Mouse (Mus musculus) thymus, adult 18-20 months (tissue): ENCODE data around the gene Dgkd.

Source experiments
- DNase-seq, 2 experiments: peaks; one replicate each; pipeline ENCODE4 v3.0.0; 2022; ENCODE audit warnings: mixed read lengths in 2 of 2

Dgkd gene

DNA sequence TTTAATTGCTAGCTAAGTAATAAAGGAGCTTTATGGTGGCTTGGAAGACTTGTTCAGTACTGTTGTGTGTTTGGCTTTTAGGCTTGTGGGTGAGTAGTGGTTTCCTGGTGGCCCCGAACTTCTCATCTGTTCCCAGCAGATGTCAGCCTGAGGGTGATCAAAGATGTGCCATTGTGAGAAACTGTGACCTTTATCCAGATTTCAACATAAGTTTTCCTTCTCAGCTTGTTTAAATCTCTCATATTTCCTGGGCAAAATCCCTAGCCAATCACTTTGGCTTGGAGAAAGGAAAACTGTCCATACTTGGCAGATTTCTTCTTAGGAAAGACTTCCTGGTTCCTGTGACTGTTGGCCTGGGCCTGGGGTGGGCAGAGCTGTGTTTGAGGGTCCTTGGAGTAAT, 37.9 kb downstream of the Dgkd start:
- no peak for DNase-seq

DNA sequence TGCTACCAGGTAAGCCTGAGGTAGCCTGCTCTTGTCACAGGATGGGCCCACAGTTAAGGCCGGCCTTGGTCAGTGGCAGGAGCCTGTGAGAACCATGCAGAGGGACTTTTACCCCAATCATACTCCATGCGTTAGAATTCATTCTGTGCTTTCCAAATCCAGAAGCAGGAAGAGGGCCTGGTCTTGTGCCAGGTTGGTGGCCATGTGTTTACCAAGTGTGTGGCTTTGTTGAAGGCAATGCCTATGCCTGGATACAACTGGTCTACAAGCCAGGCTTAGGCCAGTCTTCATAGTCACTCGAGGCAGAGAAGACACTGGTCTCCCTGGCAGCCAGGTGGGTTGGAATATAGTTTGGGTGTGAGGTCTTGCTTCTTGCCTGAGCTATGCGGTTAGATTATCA, 38.5 kb downstream of the Dgkd start:
- no peak for DNase-seq

DNA sequence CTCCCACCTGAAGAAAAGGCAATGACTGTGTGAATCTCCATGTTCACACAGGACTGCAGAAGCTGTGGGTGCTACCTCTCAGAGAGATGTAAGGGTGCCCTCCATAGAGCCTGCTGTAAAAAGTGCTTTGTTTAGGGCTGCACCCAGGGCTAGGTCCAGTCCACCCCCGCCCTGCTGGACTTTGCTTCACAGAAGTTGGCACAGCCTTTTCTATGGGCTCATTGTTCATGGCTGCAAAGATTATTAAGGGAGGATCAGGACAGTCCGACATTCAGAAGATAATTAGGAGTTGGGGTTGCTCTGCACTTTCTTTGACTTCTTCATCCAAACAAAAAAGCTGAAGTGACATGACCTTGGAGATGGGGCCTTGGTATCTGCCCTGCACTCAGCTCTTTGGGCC, 39.4 kb downstream of the Dgkd start:
- no peak for DNase-seq

DNA sequence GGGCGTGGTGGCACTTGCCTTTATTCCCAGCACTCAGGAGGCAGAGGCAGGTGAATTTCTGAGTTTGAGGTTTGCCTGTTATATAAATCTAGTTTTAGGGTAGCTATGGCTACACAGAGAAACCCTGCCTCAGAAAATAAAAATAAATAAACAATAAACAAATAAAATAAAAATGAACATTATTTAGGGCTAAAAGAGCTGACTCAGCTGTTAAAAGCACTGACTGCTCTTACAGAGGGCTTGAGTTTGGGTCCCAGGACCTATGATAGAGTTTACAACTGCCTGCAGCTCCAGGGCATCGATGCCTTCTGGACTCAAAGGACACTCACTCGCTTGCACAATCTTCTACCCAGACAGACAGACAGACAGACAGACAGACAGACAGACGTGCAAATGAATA, 40.3 kb downstream of the Dgkd start:
- no peak for DNase-seq

DNA sequence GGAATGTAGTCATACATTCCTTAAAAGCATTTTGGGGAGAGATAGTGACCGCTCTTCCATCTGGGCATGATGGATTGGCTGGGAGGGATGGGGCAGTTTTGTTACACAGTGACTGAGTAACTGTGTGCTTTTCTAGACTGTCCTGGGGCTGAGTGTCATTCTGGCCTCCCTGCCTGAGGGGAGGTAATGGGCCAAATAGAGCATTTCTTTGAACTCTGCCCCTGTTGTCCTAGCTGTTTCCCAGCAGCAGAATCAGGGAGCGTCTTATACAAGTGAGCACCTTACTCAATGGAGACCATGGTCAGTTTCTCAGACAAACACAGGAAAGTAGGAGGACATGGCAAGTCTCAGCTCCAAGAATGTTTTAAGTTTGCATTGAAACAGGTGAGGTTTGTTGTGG, 43.8 kb downstream of the Dgkd start:
- no peak for DNase-seq

DNA sequence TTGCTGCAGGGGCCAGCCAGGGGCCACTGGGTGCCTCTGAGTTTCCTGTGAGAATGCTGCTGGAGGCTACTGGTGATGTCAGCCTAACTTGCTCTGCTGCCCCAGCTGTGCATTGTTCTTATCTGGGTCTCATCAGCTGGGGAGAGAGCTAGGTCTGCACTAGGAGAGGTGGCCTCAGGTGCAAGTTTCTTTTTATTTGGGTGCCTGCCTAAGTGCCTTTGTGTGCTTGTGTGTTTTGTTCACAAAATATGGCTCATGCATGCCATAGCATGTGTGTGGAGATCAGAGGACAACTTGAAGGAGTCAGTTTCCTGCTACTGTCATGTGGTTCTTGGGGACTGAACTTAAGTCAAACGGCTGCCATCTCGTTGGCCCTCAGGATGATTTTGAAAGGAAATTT, 46.6 kb downstream of the Dgkd start:
- DNase-seq = peak; percentile 65 to 83

DNA sequence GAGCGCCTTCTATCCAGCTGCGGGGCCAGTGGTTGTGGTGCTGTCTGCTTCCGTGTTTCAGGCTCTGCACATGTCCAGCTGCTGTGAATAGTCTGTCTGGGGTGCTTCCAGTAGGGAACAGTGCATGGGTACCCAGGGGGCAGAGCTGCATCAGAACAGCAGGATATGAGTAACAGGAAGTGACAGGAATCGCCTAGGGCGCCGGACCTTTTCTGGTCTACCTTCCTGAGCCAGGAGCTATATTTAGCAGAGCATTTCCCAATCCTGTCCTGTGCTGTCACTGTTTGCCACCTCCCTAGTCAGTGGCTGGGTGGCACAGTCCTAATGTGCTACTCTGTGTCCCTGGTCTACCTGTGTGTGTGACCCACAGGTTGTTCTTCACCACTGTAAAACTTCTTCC, 47.9 kb downstream of the Dgkd start:
- DNase-seq = peak in 1 of 2 experiments; percentile 45

DNA sequence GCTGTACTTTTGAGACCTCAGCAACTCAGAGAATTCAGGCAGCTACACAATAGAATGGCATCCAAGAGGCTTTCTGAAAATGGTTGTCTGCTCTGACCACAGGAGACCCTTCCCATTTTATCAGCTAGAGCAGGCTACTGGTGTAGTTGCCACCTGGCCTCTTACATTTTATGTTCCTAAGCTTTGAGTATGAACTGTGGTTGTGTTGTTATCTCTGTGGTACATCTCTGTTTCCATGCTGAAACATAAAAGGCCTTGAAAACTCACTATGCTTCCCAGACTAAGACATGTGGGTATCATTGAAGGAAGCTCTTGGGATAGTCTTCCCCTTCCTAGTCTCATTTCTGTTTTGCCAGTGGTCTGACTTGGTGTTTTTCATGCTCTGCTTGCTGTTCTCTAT, 49.1 kb downstream of the Dgkd start:
- DNase-seq = no peak

DNA sequence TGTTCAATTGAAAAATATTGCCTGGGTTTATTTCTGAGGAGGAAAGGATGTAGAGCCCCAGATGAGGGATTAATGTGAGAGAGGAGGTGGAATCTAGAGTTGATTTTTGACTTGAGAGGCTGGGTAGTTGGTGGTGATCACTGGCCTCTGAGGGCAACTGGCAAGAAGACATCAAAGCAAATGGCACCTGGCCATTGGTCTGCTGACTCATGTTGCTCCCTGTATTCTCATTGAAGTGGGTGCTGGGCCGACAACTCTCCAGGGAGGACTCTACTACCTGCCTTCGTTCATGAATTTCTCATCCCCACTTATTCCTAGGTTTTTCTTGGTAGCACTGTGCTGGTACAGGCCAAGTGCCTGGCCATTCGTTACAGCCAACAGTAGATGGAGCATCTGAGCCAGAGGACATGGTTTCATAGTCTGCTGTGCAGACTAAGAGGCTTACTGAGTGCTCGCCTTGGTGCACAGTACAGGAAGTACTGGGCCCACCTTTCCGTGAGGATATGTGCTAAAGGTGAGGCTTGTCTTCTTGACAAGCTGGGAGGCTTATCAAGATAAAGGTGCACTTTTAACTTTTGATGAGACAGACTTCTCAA, 53.4 kb downstream of the Dgkd start:
- DNase-seq = peak in 1 of 2 experiments; percentile 37

DNA sequence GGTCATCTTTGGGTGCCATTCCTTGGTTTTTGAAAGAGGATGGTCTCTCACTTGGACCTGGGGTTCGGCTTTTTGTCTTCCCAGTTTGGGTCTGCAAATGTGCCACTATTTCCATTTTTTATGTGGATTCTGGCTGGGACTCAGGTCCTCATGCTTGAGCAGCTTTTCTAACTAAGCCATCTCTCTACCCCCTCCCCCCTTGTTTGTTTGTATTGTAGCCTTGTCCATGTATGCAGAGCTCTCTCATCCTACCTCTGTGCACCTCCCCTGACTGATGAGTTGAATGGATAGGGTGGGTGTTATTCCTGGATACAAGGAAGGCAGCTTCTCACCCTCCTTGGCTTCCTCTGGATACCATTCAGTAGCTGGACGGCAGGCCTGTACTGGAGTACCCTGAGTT, 54.9 kb downstream of the Dgkd start:
- no peak for DNase-seq

DNA sequence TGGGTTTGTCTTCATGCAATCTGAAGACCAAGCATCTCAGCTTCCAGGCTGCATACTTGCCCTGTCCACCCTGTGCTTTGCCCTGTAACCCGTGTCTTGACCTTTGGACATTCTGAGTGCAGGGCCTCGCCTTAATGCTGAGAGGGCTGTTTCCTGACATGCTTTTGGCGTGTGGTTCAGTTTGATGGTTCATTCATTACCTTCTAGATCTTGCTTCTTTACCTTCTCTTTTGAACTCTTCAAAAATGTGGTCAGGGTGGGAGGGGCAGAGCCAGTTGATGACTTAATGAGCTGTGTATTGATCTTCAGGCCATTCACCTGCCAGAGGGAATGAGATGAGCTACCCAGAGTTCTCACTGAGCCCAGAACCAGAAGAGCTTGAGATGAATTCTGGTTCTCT, 55.6 kb downstream of the Dgkd start:
- DNase-seq = no peak

DNA sequence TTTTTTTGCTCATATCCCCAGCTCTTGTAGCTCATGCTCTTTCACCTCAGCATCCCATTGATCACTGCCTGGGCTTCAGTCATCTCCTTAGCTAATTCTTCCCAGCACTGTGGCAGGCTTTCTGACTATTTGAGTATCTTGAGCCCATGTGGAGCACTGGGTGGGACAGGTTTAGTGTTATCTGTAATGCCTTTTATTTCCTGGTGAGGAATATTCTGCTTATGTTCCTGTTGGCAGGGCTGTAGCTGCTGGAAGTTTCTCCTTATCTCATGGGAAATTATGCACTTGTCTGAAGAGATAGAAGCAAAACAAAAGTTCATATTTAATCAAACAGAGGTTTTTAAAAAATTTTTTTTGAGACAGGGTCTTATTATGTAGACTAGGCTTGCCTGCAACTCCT, 56.5 kb downstream of the Dgkd start:
- no peak for DNase-seq

DNA sequence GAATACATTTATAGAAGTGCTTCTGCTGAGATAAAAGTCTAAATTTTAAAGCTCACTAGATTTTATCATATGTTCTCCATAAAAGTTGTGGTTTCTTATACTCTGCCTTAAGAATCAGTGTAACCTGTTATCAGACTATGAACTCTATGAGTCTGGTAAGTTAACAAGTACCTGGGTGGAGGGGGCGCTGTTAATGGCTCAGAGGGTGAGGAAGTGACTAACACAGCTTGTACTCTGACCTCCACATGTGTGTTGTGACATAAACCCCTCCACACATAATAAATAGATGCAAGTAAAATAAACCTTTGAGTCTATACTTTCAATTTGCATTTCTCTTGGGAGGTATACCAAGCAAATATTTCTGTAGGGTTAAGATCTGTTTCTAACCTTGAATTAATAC, 57.3 kb downstream of the Dgkd start:
- DNase-seq = no peak

DNA sequence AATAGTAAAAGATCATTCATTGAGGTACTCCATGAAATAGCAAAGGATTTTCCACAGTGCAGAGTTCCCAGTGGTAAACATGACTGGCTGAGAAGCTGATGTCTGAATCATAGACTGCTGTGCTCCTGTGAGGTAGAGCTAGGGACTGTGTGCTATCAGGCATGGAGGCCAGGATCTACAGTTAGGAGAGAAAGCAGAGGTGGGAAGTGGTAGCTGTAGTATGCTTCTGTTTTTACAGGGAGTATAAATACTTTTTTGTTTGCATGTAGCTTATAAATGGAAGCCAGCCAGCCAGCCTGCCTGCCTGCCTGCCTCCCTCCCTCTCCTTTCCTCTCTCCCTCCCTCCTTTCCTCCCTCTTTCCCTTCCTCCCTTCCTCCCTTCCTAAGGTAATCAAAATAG, 60.3 kb downstream of the Dgkd start:
- no peak for DNase-seq

DNA sequence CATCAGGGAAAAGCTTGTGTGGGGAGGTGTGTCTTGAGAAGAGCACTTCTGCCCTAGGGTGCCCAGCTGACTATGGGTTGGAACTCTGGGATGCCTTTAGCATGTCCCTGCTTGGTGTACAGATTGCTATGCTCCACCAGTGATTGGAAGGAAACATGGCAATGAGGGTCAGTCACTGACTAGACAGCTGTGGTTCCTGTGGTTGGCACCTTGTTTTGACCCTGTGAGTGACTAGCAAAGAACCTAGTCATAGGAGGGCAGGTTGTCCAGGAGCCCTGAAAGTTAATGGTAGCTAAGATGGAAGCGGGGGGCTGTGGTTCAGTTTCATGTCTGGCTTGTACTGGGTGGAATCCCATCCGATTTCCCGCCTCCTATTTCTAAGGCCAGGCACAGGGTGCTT, 64.3 kb downstream of the Dgkd start:
- no peak for DNase-seq

DNA sequence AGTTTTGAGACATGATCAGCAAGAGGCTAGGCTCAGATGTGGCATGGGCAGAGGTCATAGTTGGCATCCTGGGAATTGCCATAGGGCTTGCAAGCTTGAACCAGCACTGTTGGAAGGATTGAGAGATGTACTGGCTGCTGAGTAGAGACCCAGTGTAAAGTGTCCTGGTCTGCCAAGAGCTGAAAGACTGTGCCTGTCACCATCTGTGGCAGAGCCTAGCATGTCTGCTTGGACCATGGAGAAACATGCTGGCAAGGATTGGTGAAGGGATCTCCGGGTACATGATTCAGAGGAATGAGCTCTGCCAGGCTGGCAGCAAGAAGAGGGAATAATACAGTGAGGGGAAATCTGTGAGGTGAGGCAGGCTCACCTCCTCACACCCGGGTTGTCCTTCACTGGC, 65.0 kb downstream of the Dgkd start:
- DNase-seq = no peak

DNA sequence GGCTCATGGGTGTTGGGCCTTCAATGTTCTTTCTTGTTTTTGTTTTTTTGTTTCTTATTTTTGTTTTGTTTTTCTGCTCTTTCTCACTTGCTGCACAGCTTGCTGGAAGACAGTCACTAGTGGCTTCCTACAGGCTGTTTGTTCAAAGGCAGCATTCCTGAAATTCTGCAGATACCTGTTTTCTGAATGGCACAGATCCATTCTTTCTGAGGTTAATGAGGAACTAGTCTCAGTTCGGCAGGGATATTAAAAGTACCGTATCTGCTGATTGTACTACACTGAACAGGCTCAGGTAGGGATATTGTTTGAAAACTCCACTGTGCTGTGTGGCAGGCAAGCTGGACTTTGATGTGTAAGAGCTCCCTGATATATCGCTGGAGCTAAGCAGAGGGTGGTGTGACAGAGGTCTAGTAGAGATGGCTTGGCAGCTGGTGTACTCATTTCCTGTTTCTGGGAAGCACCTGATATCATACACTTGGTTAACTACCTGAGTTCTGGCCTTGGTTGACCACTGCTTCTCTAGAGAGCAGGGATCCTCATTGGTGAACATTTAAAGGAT, 67.0 kb downstream of the Dgkd start:
- no peak for DNase-seq

DNA sequence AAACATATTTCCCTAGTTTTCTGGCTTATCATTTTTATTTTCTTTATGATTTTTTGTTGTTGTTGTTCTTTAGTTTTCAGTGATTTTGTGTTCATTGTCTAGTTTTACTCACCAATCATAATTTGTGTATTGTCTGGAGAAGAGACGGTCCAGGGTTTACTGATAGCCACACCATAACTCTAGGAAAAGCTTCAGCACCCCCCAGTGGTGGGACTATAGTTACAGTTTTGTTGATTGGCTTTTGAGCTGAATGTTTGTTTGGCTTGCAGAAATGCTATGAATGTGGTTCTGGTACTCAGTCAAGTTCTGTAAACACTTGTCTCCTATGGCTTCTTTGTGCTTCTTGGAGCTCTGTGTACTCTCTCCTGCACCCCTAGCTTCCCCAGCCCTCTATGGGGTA, 69.6 kb downstream of the Dgkd start:
- no peak for DNase-seq

DNA sequence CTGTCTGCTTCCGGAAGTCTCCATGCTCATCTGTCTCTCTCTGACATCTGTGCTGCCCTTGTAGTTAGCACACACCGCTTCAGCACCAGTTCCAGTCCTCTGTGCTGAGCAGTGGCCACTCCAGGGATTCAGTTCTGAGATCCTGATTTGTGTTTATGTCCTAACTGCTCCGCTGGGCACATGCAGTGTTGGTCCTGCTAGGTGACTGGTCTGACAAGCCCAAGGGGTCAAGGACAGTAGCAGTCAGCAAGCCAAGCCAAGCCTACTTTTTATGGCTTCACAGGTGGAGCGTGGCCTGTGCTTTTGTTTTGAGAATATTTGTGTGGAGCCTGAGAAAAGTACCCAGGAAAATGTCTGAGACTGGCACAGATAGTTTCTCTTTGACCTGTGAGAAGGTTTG, 71.8 kb downstream of the Dgkd start:
- DNase-seq = no peak

DNA sequence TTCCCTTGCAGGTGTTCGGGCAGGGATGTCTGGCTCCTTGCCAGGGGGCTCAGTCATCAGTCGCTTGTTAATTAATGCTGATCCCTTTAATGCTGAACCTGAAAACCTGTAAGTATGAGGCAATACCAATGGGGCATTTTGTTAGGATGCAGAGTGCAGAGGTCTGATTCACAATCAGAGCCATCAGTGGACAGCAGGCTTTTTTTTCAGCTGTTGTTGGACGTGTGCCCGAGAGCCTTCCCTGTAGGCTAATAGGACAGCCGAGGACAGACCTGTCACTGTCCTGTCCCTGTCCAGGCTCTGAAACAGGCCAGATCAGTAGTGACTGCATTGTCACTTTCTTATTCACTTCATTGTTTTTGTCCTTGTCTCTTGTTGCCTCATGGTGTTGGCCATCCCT, 76.6 kb downstream of the Dgkd start:
- no peak for DNase-seq

DNA sequence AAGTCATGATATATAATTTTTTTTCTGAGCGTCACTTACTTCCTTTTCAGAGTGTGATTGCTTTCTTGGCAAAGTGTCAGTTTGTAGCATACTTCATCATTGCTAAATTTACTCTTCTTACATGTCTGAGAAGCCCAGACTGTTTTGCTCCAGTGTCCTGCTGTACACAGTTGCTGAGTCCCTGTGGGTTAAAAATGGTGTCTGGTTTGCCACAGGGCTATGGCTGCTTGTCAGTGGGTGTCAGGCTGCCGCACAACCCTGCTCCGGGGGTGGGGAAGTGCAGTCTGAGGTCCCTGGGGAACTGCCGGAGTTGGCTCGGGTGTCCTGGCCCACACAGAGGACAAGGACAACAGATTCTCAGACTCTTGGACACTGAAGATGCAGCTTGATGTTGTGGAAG, 80.0 kb downstream of the Dgkd start:
- no peak for DNase-seq

DNA sequence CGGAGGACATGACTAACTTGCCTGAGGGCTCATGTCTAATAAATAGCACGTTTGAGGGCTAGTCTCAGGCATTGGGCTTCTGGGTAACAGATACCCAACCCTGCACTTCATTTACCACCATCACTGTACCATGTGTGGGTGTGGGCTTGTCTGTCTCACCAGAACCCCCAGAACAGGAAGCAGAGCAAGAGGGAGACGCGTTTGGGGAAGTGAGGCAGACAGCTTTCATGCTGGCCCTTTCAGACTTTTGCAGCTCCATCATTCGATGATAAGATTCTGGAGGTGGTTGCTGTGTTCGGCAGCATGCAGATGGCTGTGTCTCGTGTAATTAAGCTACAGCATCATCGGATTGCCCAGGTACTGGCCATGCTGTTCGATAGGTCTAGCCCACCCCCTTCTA, 82.0 kb downstream of the Dgkd start:
- DNase-seq = peak in 1 of 2 experiments; percentile 17

DNA sequence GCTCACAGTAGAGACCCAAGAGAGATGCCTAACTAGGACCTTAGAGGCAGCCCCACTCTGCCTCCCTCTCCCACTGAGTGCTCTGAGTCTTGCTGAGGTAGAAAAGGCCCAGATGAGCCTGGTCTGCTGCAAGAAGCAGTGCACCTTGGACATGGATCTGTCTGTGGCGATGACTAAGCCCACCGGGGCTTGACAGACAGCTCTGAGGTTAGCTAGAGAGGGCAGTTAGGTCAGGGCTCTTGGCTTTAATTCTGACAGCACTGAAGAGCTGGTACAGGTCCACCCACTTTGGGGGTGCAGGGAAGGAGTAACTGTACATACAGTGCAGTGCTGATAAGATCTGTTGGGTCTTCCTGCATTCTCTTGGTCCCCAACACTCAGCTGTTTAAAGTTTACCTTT, 82.5 kb downstream of the Dgkd start:
- DNase-seq = no peak

DNA sequence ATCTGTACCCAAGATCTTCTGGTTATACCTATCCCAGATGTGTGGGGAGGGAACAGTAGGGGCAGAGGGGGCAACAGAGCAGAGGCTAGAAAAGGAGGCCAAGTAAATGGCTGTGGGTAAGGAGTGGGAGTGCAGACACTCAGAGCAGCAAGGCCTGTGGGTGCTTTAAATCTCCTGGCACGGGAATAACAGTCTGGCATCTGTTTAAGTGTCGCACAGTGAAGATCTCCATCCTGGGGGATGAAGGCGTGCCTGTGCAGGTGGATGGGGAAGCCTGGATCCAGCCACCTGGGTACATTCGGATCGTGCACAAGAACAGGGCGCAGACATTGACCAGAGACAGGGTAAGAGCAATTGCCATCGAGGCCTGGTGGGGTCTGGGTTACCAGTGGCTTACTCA, 83.0 kb downstream of the Dgkd start:
- no peak for DNase-seq

DNA sequence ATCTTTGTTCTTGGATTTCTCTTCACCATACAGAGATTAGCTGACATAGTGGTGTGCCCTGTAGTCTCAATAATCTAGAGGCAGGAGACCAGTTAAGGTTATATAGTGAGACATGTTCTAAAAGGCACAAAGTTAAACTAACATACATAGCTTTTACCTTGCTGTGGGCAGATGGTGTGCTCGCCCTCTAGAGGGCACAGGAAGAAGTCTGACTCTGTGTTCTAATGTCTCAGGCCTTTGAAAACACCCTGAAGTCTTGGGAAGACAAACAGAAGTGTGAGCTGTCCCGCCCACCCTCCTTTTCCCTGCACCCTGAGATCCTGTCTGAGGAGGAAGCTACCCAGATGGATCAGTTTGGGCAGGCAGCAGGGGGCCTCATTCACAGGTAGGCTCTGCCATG, 83.4 kb downstream of the Dgkd start:
- DNase-seq = no peak

DNA sequence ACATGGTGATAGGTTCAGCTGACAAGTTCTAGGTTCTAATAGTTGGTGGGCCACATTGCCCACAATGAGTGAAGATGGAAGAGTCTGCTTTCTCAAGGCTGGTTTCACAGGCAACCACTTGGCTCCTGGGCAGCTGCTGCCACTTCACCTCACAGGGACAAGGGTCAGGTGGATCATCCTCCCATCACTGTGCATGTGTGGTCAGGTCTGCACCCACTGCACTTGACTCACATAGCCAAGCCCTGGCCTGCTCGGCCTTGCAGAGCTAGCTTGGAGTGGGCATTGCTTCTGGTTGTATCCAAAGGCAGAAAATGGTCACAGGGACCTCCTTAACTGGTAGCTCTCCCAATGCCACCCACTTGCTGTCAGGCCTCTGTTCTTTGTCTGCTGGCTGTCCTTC, 88.7 kb downstream of the Dgkd start:
- no peak for DNase-seq
